Mouse (Mus musculus): ENCODE data around the gene Oaz2. TPM values are rescaled to one million over a fixed set of nuclear protein-coding genes. Genes with fewer than 3 reads are reported as not detected.

Oaz2 gene
- polyA plus RNA-seq, 1 experiment = 48.0 TPM

DNA sequence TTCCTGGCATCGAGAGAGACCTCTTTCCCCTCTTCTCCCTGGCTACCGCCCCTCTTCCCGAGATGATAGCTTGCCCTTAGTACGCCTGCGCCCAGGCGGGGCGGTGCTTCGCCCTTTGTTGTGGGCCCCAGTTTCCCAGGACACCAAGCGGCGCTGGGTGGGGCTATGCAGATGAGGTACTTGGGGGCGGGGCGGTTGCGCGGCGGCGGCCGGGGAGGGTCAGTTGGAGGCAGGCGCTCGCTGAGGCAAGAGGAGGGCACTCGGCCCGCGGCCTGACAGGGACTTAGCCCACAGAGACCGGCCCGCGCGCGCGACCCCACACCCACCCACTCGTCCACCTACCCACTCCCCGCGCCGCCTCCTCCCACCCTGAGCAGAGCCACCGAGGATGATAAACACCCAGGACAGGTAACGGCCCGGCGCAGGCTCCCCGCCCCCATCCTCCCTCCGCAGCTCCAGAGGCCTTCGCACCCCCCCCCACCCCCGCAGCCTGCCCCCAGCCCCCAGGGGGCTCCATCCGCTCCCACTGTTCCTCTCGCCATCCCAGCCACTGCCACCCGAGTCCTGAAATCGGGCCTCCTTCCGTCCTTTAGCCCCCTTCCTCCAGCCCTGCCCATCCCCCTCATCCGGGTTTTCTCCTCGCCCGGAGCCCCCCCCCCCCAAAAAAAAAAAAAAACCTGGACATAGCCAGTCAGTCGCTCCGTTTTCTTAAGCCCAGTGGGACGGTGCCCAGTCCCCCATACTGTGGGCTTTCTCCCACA is 8.7 kb downstream of the Oaz2 start:
- Histone ChIP-seq H3K4me1 (ENCODE audit: control insufficient read depth, insufficient read depth, insufficient read length) (peaks cover 6% of the 10 kb centered on the region; the same call in 1 of the 2 replicates), H3K27me3 (ENCODE audit: control insufficient read depth, insufficient read depth, low read length) (no peaks in the 10 kb centered on the region), H3K36me3 (ENCODE audit: control insufficient read depth, insufficient read depth, low read length) (no peaks in the 10 kb centered on the region), H3K27ac (ENCODE audit: insufficient read depth, low read length) (no peak overlapping the region), H3K4me3 (ENCODE audit: extremely low read depth, insufficient read depth, insufficient read length) (peak overlapping the region; percentile 62)
- 1% methylated on average over 34 of the region's 51 CpGs for WGBS
- peak; percentile 80 to 95 for DNase-seq (ENCODE audit: low read depth in 1 of 2, low spot score in 2 of 2)
- TF ChIP-seq POLR2A (IDR thresholded peaks at IDR 0.05; ENCODE audit: low read depth, low read length) = no peak; the same call in 1 of the 2 replicates
- no peak for TF ChIP-seq CTCF (IDR thresholded peaks at IDR 0.05; ENCODE audit: extremely low read depth, insufficient read depth, insufficient read length, insufficient replicate concordance)

- 30% methylated on average over 3 of the region's 3 CpGs for WGBS
- Histone ChIP-seq H3K4me1 (ENCODE audit: control insufficient read depth, insufficient read depth, insufficient read length) (peaks cover 6% of the 10 kb centered on the region; the same call in 1 of the 2 replicates), H3K36me3 (ENCODE audit: control insufficient read depth, insufficient read depth, low read length) (no peaks in the 10 kb centered on the region), H3K27me3 (ENCODE audit: control insufficient read depth, insufficient read depth, low read length) (no peaks in the 10 kb centered on the region), H3K27ac (ENCODE audit: insufficient read depth, low read length) (0 out of 2 replicates have a peak overlapping the region, but pooled peaks have one; percentile 18), H3K4me3 (ENCODE audit: extremely low read depth, insufficient read depth, insufficient read length) (peak overlapping the region; percentile 62; the same call in 1 of the 2 replicates)
- DNase-seq (ENCODE audit: low read depth in 1 of 2, low spot score in 2 of 2) = no peak
- TF ChIP-seq CTCF (IDR thresholded peaks at IDR 0.05; ENCODE audit: extremely low read depth, insufficient read depth, insufficient read length, insufficient replicate concordance) (no peak), POLR2A (IDR thresholded peaks at IDR 0.05; ENCODE audit: low read depth, low read length) (no peak)
Measured at GRCm38 (mm10) chr9:65677119-65677462, 9.3 kb downstream of the Oaz2 start.

DNA sequence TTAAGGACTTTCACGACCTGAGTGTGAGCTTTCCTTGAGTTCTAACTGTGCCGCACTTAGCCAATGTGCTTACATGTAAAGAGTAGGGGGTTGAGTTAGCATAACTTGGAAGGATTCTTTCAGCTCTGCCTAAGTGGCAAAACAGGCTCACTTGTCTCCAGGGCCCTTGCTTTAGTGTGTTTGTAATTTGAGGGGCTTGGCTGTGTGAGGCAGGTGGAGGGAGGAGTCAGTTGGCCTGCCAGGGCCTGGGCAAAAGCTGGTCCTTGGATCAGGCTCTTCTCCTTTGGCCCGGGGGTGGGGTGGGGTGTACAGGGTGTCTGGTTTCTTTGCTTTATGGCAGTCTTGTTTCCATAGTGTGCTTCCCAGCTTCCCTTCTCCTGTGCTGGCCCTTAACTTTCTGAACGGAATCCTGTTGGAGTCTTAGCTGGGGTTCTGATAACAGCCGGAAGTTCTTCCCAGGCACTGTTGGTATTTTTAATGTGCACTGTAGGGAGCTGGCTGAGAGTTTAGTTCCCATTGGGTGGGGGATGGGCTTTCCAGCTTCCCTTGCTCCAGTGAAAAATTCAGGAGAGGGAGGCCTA is 11.5 kb downstream of the Oaz2 start:
- Histone ChIP-seq H3K36me3 (ENCODE audit: control insufficient read depth, insufficient read depth, low read length) (no peaks in the 10 kb centered on the region), H3K27me3 (ENCODE audit: control insufficient read depth, insufficient read depth, low read length) (no peaks in the 10 kb centered on the region), H3K27ac (ENCODE audit: insufficient read depth, low read length) (peak overlapping the region; percentile 23; the same call in 1 of the 2 replicates), H3K4me3 (ENCODE audit: extremely low read depth, insufficient read depth, insufficient read length) (no peak overlapping the region), H3K4me1 (ENCODE audit: control insufficient read depth, insufficient read depth, insufficient read length) (peaks cover 6% of the 10 kb centered on the region; the same call in 1 of the 2 replicates)
- no peak for TF ChIP-seq POLR2A (IDR thresholded peaks at IDR 0.05; ENCODE audit: low read depth, low read length)
- no peak for TF ChIP-seq CTCF (IDR thresholded peaks at IDR 0.05; ENCODE audit: extremely low read depth, insufficient read depth, insufficient read length, insufficient replicate concordance)
- WGBS = 80% methylated on average over 5 of the region's 5 CpGs
- no peak for DNase-seq (ENCODE audit: low read depth in 1 of 2, low spot score in 2 of 2)

GRCm38 (mm10) chr9:65680938-65681633 is 13.3 kb downstream of the Oaz2 start:
- H3K4me3 ChIP-seq (ENCODE audit: extremely low read depth, insufficient read depth, insufficient read length) = no peak overlapping the region
- no peaks in the 10 kb centered on the region for H3K36me3 ChIP-seq (ENCODE audit: control insufficient read depth, insufficient read depth, low read length)
- no peaks in the 10 kb centered on the region for H3K27me3 ChIP-seq (ENCODE audit: control insufficient read depth, insufficient read depth, low read length)
- no peak overlapping the region for H3K27ac ChIP-seq (ENCODE audit: insufficient read depth, low read length)
- 76% methylated on average over 4 of the region's 4 CpGs for WGBS
- DNase-seq (ENCODE audit: low read depth in 1 of 2, low spot score in 2 of 2) = no peak
- peaks cover 2% of the 10 kb centered on the region; the same call in 1 of the 2 replicates for H3K4me1 ChIP-seq (ENCODE audit: control insufficient read depth, insufficient read depth, insufficient read length)
- TF ChIP-seq CTCF (IDR thresholded peaks at IDR 0.05; ENCODE audit: extremely low read depth, insufficient read depth, insufficient read length, insufficient replicate concordance) = no peak
- no peak for TF ChIP-seq POLR2A (IDR thresholded peaks at IDR 0.05; ENCODE audit: low read depth, low read length)

DNA sequence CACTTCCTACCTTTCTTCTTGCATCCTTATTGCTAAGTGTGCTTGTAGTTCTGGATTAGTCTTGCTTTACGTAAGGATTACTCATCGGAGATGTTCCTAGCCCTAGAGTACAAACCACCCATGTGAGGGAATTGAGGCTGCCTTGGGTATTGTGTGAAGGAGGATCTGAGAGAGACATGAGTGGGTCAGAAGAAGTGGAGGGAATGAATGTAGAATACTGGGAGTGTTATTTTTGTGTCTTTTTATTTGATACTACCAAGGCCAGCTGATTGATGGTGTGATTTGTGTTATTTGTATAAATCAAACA is 13.8 kb downstream of the Oaz2 start:
- TF ChIP-seq CTCF (IDR thresholded peaks at IDR 0.05; ENCODE audit: extremely low read depth, insufficient read depth, insufficient read length, insufficient replicate concordance) = no peak
- TF ChIP-seq POLR2A (IDR thresholded peaks at IDR 0.05; ENCODE audit: low read depth, low read length) = no peak
- Histone ChIP-seq H3K4me3 (ENCODE audit: extremely low read depth, insufficient read depth, insufficient read length) (no peak overlapping the region), H3K36me3 (ENCODE audit: control insufficient read depth, insufficient read depth, low read length) (0 out of 2 replicates have a peak, but pooled peaks cover 1% of the 10 kb centered on the region), H3K27ac (ENCODE audit: insufficient read depth, low read length) (no peak overlapping the region), H3K4me1 (ENCODE audit: control insufficient read depth, insufficient read depth, insufficient read length) (peaks cover 2% of the 10 kb centered on the region; the same call in 1 of the 2 replicates), H3K27me3 (ENCODE audit: control insufficient read depth, insufficient read depth, low read length) (no peaks in the 10 kb centered on the region)
- WGBS = 93% methylated on average over 2 of the region's 2 CpGs
- DNase-seq (ENCODE audit: low read depth in 1 of 2, low spot score in 2 of 2) = no peak

GRCm38 (mm10) chr9:65682183-65682582 is 14.4 kb downstream of the Oaz2 start:
- no peaks in the 10 kb centered on the region for H3K27me3 ChIP-seq (ENCODE audit: control insufficient read depth, insufficient read depth, low read length)
- H3K4me1 ChIP-seq (ENCODE audit: control insufficient read depth, insufficient read depth, insufficient read length) = peaks cover under 1% of the 10 kb centered on the region; the same call in 1 of the 2 replicates
- no peak for TF ChIP-seq POLR2A (IDR thresholded peaks at IDR 0.05; ENCODE audit: low read depth, low read length)
- H3K4me3 ChIP-seq (ENCODE audit: extremely low read depth, insufficient read depth, insufficient read length) = no peak overlapping the region
- 87% methylated on average over 3 of the region's 3 CpGs for WGBS
- no peak overlapping the region for H3K27ac ChIP-seq (ENCODE audit: insufficient read depth, low read length)
- 0 out of 2 replicates have a peak, but pooled peaks cover 1% of the 10 kb centered on the region for H3K36me3 ChIP-seq (ENCODE audit: control insufficient read depth, insufficient read depth, low read length)
- no peak for DNase-seq (ENCODE audit: low read depth in 1 of 2, low spot score in 2 of 2)
